24 mouse cellular contexts compared by ENCODE assay signal in genomic region chr1:43199210-43199866, GRCm38 (mm10). TPM values are rescaled to one million over a fixed set of nuclear protein-coding genes. Genes with fewer than 3 reads are reported as not detected.
DNase-seq lines count a peak whose midpoint lies in the region; ATAC-seq and TF ChIP-seq lines count a peak whose summit lies in the region.
"Had no signal": no experiment of that assay in that cellular context is flagged by ENCODE, and none has a peak within 500 bp of the region (broad histone marks: within the 10 kb centered on the region; RNA-seq: fewer than 3 reads in every experiment).

No protein-coding gene starts in this region.

- no peak overlapping the region for H3K9ac ChIP-seq in heart, embryonic 13.5 days
- peak overlapping the region; percentile 86; the same call in 1 of the 2 replicates for H3K9ac ChIP-seq in heart, postnatal 0 days (replicated peaks; ENCODE audit: low read depth, low read length)
- H3K9ac ChIP-seq: embryonic facial prominence, embryonic 15.5 days; hindbrain, embryonic 12.5 days had no signal

- no peak for TF ChIP-seq CTCF in heart, postnatal 0 days (IDR thresholded peaks at IDR 0.05; ENCODE audit: low read depth)

- H3K9me3 ChIP-seq in heart, embryonic 13.5 days, result no peaks in the 10 kb centered on the region
- H3K9me3 ChIP-seq in heart, postnatal 0 days (replicated peaks; ENCODE audit: control insufficient read depth, low read length), result no peaks in the 10 kb centered on the region
- no peaks in the 10 kb centered on the region for H3K9me3 ChIP-seq in embryonic facial prominence, embryonic 10.5 days
- H3K9me3 ChIP-seq: embryonic facial prominence, embryonic 15.5 days; forebrain, embryonic 10.5 days; hindbrain, embryonic 12.5 days had no signal

- peak overlapping the region; percentile 55 for H3K4me2 ChIP-seq in heart, embryonic 13.5 days
- H3K4me2 ChIP-seq in heart, postnatal 0 days (ENCODE audit: low read depth, low read length), result peak overlapping the region; percentile 56
- H3K4me2 ChIP-seq: embryonic facial prominence, embryonic 15.5 days; hindbrain, embryonic 12.5 days had no signal

- H3K27ac ChIP-seq in heart, embryonic 13.5 days (replicated peaks), result no peak overlapping the region
- H3K27ac ChIP-seq in heart, postnatal 0 days (ENCODE audit: low read depth), result peak overlapping the region; percentile 97; the same call in 1 of the 2 replicates
- no peak overlapping the region for H3K27ac ChIP-seq in embryonic facial prominence, embryonic 10.5 days (replicated peaks)
- H3K27ac ChIP-seq: embryonic facial prominence, embryonic 15.5 days; forebrain, embryonic 10.5 days; gastrocnemius, adult 2 months; hindbrain, embryonic 12.5 days had no signal

- no peak for ATAC-seq in heart, embryonic 13.5 days (ENCODE audit: extremely low read depth, insufficient number of reproducible peaks, low FRiP score, low TSS enrichment)
- ATAC-seq in heart, postnatal 0 days (ENCODE audit: insufficient read depth, low read depth), result no peak
- ATAC-seq: activated CD4-positive, CD25-positive, alpha-beta regulatory T cell, adult 4 months; forebrain, embryonic 14.5 days; hindbrain, embryonic 16.5 days; inflammation-experienced regulatory T-cells, adult 6 months; Patski had no signal

- TF ChIP-seq EP300 in heart, postnatal 0 days (IDR thresholded peaks at IDR 0.05; ENCODE audit: low read depth), result no peak

- H3K27me3 ChIP-seq in heart, embryonic 13.5 days (replicated peaks), result no peaks in the 10 kb centered on the region
- H3K27me3 ChIP-seq in heart, postnatal 0 days (ENCODE audit: control insufficient read depth, insufficient read depth, low read length), result no peaks in the 10 kb centered on the region
- no peaks in the 10 kb centered on the region for H3K27me3 ChIP-seq in embryonic facial prominence, embryonic 10.5 days (replicated peaks; ENCODE audit: low read depth, poor library complexity, severe bottlenecking)
- H3K27me3 ChIP-seq: CH12.LX; embryonic facial prominence, embryonic 15.5 days; hindbrain, embryonic 12.5 days; Patski had no signal

- H3K4me1 ChIP-seq in heart, embryonic 13.5 days, result peaks cover 54% of the 10 kb centered on the region
- H3K4me1 ChIP-seq in heart, postnatal 0 days (ENCODE audit: control insufficient read depth, insufficient read depth), result peaks cover 36% of the 10 kb centered on the region
- H3K4me1 ChIP-seq in embryonic facial prominence, embryonic 10.5 days, result peaks cover 8% of the 10 kb centered on the region
- H3K4me1 ChIP-seq: embryonic facial prominence, embryonic 15.5 days; forebrain, embryonic 10.5 days; hindbrain, embryonic 12.5 days had no signal

- no peaks in the 10 kb centered on the region for H3K36me3 ChIP-seq in heart, embryonic 13.5 days
- H3K36me3 ChIP-seq in heart, postnatal 0 days (replicated peaks; ENCODE audit: control insufficient read depth, insufficient read depth, low read length), result no peaks in the 10 kb centered on the region
- H3K36me3 ChIP-seq in embryonic facial prominence, embryonic 10.5 days (replicated peaks), result no peaks in the 10 kb centered on the region
- H3K36me3 ChIP-seq: embryonic facial prominence, embryonic 15.5 days; forebrain, embryonic 10.5 days; hindbrain, embryonic 12.5 days had no signal

- 68% methylated on average over 3 of the region's 3 CpGs for WGBS in heart, embryonic 13.5 days
- 73% methylated on average over 3 of the region's 3 CpGs for WGBS in heart, postnatal 0 days
- 85% methylated on average over 3 of the region's 3 CpGs for WGBS in embryonic facial prominence, embryonic 10.5 days

- no peak for DNase-seq in heart, postnatal 14 days
- no peak for DNase-seq in heart, postnatal 0 days (ENCODE audit: low spot score)
- no peak for DNase-seq in heart, adult 11 months
- DNase-seq in left cerebral cortex, postnatal 14 days (ENCODE audit: low spot score in 2 of 2), result peak; percentile 22 to 48
- no peak for DNase-seq in left cerebral cortex, adult 11 months (ENCODE audit: low spot score)
- DNase-seq in embryonic facial prominence, embryonic 10.5 days (ENCODE audit: low spot score), result no peak
- DNase-seq: adrenal gland, postnatal 14 days; cerebellum, adult 2 months; cerebellum, postnatal 10 days; gastrocnemius, adult 2 months; gastrocnemius, postnatal 25 days; heart, postnatal 4 days; kidney, adult 18-20 months had no signal

- H3K4me3 ChIP-seq in heart, embryonic 13.5 days, result no peak overlapping the region
- peak overlapping the region; percentile 61; the same call in 1 of the 2 replicates for H3K4me3 ChIP-seq in heart, postnatal 0 days (ENCODE audit: low read depth, low read length)
- H3K4me3 ChIP-seq in embryonic facial prominence, embryonic 10.5 days, result no peak overlapping the region
- H3K4me3 ChIP-seq: embryonic facial prominence, embryonic 15.5 days; erythroblast, embryonic 14.5 days; forebrain, embryonic 10.5 days; gastrocnemius, adult 2 months; hindbrain, embryonic 12.5 days had no signal

- intact Hi-C loops in heart, postnatal 14 days (cut with DNase I), result loop anchor here (5.0 kb wide), 1 partner anchor 38 kb away; no protein-coding TSS in a partner anchor
- intact Hi-C loops in left cerebral cortex, postnatal 14 days (cut with DNase I), result no loop called here

RNA-seq across cellular contexts. Expression of gene Fhl2, which starts 2.6 kb away (rescaled TPM):
- polyA plus RNA-seq in heart, embryonic 13.5 days (2015; fragmentation: Nextera tagmentation; extraction: Ambion mirVana), result 228 and 259 TPM in 2 replicates
- total RNA-seq in heart, postnatal 14 days (2021), result 1,000 to 10,000 TPM; 1,735 to 2,031 TPM
- 2,555 and 2,942 TPM in 2 replicates for total RNA-seq in heart, postnatal 0 days (2014; rRNA removed; ENCODE audit: low replicate concordance)
- polyA plus RNA-seq in heart, postnatal 0 days (2015; fragmentation: Nextera tagmentation; extraction: Ambion mirVana), result 974 and 1,129 TPM in 2 replicates
- 10 to 100 TPM; 48.4 to 55.9 TPM for total RNA-seq in left cerebral cortex, postnatal 14 days (2021)
- polyA plus RNA-seq in embryonic facial prominence, embryonic 10.5 days (2016; fragmentation: Nextera tagmentation; extraction: Ambion mirVana), result 10.7 and 11.2 TPM in 2 replicates
- polyA plus RNA-seq: erythroblast, embryonic 14.5 days had no signal

Comparison
In these comparisons a context has a peak if more than half of its experiments do, and no peak if none do; other contexts are left out.
1. DNase-seq: peak in left cerebral cortex, postnatal 14 days (2 of 2); none in heart, postnatal 14 days (0 of 2), heart, postnatal 0 days (single experiment), heart, adult 11 months (single experiment), left cerebral cortex, adult 11 months (single experiment) and embryonic facial prominence, embryonic 10.5 days (single experiment).
2. RNA of gene Fhl2, which starts 2.6 kb away (total RNA-seq): 2,555 to 2,942 TPM in heart, postnatal 0 days and 1,735 to 2,031 TPM in heart, postnatal 14 days; 48.4 to 55.9 TPM in left cerebral cortex, postnatal 14 days; every median in the first group is over 10 times any median in the second.